Mouse (Mus musculus) heart, postnatal 4 days (tissue): ENCODE measurements around the gene Zic2. TPM values are rescaled to one million over a fixed set of nuclear protein-coding genes. Genes with fewer than 3 reads are reported as not detected.

ENCODE experiments used
- DNase-seq: peaks from one replicate; pipeline ENCODE4 v3.0.0; 2021
- total RNA-seq, 2 experiments: library from RNA; stranded (reverse); gene quantifications; 2 replicates each; pipeline ENCODE4 v1.2.3; 2021

The Zic2 gene
- total RNA-seq, 2 experiments from 2014 or later = not detected

- no peak for DNase-seq
Measured at GRCm38 (mm10) chr14:122513511-122514036, 38.3 kb downstream of the Zic2 start.

- DNase-seq = no peak
Measured at GRCm38 (mm10) chr14:122528475-122528874, 53.2 kb downstream of the Zic2 start.

Other genes starting within 250 kb of the Zic2 start
- gene Gm5089, start 24.3 kb upstream of the Zic2 start, total RNA-seq = not detected
- not detected for gene Zic5, start 9.8 kb upstream of the Zic2 start, total RNA-seq
- gene Gm10837, start 15.2 kb downstream of the Zic2 start, total RNA-seq = not detected
- gene Pcca, start 58.9 kb downstream of the Zic2 start, total RNA-seq = 10 to 100 TPM; 26.3 to 34.9 TPM